Mouse (Mus musculus): Measurements from ENCODE around the gene Abhd12. TPM values are rescaled to one million over a fixed set of nuclear protein-coding genes. Genes with fewer than 3 reads are reported as not detected.
A peak's percentile ranks its signal among the peaks of the same experiment; 100 is the strongest.

The Abhd12 gene
- polyA plus RNA-seq, 1 experiment: 3.4 TPM

DNA sequence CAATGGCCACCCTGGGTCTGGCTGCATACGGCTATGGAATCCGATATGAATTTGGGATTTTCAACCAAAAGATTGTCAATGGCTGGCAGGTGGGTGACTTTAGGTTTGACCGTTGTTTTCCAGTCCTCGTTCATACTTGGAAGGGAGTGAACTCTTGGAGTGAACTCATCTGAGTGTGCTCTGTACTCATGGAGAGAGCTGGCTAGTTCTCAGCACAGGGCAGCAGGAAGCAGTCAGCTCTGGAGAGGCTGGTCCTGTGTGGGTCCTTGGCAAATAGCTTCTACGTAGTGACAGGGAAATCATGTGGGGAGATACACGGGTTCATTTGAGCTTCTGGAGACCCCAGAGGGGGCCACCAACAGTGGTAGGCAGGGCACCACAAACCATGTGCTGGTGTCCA, 95.7 kb downstream of the Abhd12 start:
- H3K27me3 ChIP-seq (ENCODE audit: control insufficient read depth): no peaks in the 10 kb centered on the region
- no peaks in the 10 kb centered on the region for H3K9me3 ChIP-seq (ENCODE audit: control insufficient read depth, low read length)
- H3K4me1 ChIP-seq (ENCODE audit: control insufficient read depth): peaks cover 11% of the 10 kb centered on the region
- no peak for TF ChIP-seq TAL1 (IDR thresholded peaks at IDR 0.05; ENCODE audit: low read length)
- no peak for TF ChIP-seq GATA1 (IDR thresholded peaks at IDR 0.05; ENCODE audit: low read length)
- H3K4me3 ChIP-seq (replicated peaks): no peak overlapping the region
- peaks cover 33% of the 10 kb centered on the region for H3K36me3 ChIP-seq (ENCODE audit: control insufficient read depth)

GRCm38 (mm10) chr2:150808381-150808780, 96.2 kb downstream of the Abhd12 start:
- Histone ChIP-seq H3K9me3 (ENCODE audit: control insufficient read depth, low read length) (no peaks in the 10 kb centered on the region), H3K4me3 (replicated peaks) (no peak overlapping the region), H3K36me3 (ENCODE audit: control insufficient read depth) (peaks cover 29% of the 10 kb centered on the region), H3K27me3 (ENCODE audit: control insufficient read depth) (no peaks in the 10 kb centered on the region), H3K4me1 (ENCODE audit: control insufficient read depth) (peaks cover 11% of the 10 kb centered on the region)
- TF ChIP-seq GATA1 (IDR thresholded peaks at IDR 0.05; ENCODE audit: low read length) (no peak), TAL1 (IDR thresholded peaks at IDR 0.05; ENCODE audit: low read length) (no peak)

DNA sequence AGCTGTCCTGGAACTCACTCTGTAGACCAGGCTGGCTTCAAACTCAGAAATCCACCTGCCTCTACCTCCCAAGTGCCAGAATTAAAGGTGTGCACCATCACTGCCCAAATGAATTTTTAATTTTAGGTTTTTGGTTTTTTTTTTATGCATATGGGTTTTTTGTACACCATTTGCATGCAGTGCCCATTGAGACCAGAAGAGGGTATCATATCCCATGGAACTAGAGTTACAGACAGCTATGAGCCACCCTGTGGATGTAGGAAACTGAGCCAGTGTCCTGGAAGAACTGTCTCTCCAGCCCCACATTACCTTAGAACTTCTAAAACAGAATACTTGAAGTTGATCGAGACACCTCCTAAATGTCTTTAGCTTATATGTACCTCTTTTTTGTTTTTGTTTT, 101.5 kb downstream of the Abhd12 start:
- Histone ChIP-seq H3K27me3 (ENCODE audit: control insufficient read depth) (no peaks in the 10 kb centered on the region), H3K36me3 (ENCODE audit: control insufficient read depth) (peaks cover 5% of the 10 kb centered on the region; the same call in 1 of the 2 replicates), H3K9me3 (ENCODE audit: control insufficient read depth, low read length) (no peaks in the 10 kb centered on the region), H3K4me3 (replicated peaks) (no peak overlapping the region), H3K4me1 (ENCODE audit: control insufficient read depth) (no peaks in the 10 kb centered on the region)
- no peak for TF ChIP-seq GATA1 (IDR thresholded peaks at IDR 0.05; ENCODE audit: low read length)
- no peak for TF ChIP-seq TAL1 (IDR thresholded peaks at IDR 0.05; ENCODE audit: low read length)

DNA sequence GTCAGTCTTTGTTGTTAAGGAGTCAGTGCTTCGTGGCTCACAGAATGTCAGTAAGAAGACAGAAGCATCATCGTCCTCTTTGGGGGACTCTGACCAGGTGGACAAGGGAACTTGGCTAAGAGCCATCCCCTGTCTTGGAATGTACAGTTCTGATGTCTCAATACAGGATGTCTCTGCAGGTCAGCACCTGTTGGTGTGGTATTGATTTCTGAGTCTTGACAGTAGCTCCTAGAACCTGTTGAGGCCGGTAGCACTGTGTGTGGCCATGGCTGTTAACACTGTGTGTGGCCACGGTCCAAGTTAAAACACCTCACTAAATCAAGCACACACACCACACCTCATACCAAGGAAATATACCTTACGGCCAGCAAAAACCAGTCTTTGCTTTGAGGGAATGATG, 103.9 kb downstream of the Abhd12 start:
- Histone ChIP-seq H3K9me3 (ENCODE audit: control insufficient read depth, low read length) (no peaks in the 10 kb centered on the region), H3K27me3 (ENCODE audit: control insufficient read depth) (no peaks in the 10 kb centered on the region), H3K4me3 (replicated peaks) (no peak overlapping the region), H3K36me3 (ENCODE audit: control insufficient read depth) (peaks cover 7% of the 10 kb centered on the region; the same call in 1 of the 2 replicates), H3K4me1 (ENCODE audit: control insufficient read depth) (no peaks in the 10 kb centered on the region)
- TF ChIP-seq TAL1 (IDR thresholded peaks at IDR 0.05; ENCODE audit: low read length) (no peak), GATA1 (IDR thresholded peaks at IDR 0.05; ENCODE audit: low read length) (no peak)

GRCm38 (mm10) chr2:150798084-150798483, 106.5 kb downstream of the Abhd12 start:
- TF ChIP-seq GATA1 (IDR thresholded peaks at IDR 0.05; ENCODE audit: low read length): no peak
- no peak for TF ChIP-seq TAL1 (IDR thresholded peaks at IDR 0.05; ENCODE audit: low read length)
- H3K9me3 ChIP-seq (ENCODE audit: control insufficient read depth, low read length): no peaks in the 10 kb centered on the region
- H3K27me3 ChIP-seq (ENCODE audit: control insufficient read depth): no peaks in the 10 kb centered on the region
- no peaks in the 10 kb centered on the region for H3K4me1 ChIP-seq (ENCODE audit: control insufficient read depth)
- no peak overlapping the region for H3K4me3 ChIP-seq (replicated peaks)
- H3K36me3 ChIP-seq (ENCODE audit: control insufficient read depth): peaks cover 4% of the 10 kb centered on the region; the same call in 1 of the 2 replicates

- no peak for TF ChIP-seq TAL1 (IDR thresholded peaks at IDR 0.05; ENCODE audit: low read length)
- TF ChIP-seq GATA1 (IDR thresholded peaks at IDR 0.05; ENCODE audit: low read length): no peak
- Histone ChIP-seq H3K4me3 (replicated peaks) (no peak overlapping the region), H3K9me3 (ENCODE audit: control insufficient read depth, low read length) (no peaks in the 10 kb centered on the region), H3K27me3 (ENCODE audit: control insufficient read depth) (peaks cover 3% of the 10 kb centered on the region; the same call in 1 of the 2 replicates), H3K4me1 (ENCODE audit: control insufficient read depth) (no peaks in the 10 kb centered on the region), H3K36me3 (ENCODE audit: control insufficient read depth) (peaks cover 2% of the 10 kb centered on the region; the same call in 1 of the 2 replicates)
Observed at GRCm38 (mm10) chr2:150793320-150793719, 111.2 kb downstream of the Abhd12 start.

- Histone ChIP-seq H3K9me3 (ENCODE audit: control insufficient read depth, low read length) (no peaks in the 10 kb centered on the region), H3K4me3 (replicated peaks) (no peak overlapping the region), H3K4me1 (ENCODE audit: control insufficient read depth) (peaks cover 22% of the 10 kb centered on the region), H3K36me3 (ENCODE audit: control insufficient read depth) (no peaks in the 10 kb centered on the region; the same call in 1 of the 2 replicates), H3K27me3 (ENCODE audit: control insufficient read depth) (peaks cover 20% of the 10 kb centered on the region)
- TF ChIP-seq GATA1 (IDR thresholded peaks at IDR 0.05; ENCODE audit: low read length): no peak
- no peak for TF ChIP-seq TAL1 (IDR thresholded peaks at IDR 0.05; ENCODE audit: low read length)
Observed at GRCm38 (mm10) chr2:150788768-150789550, 115.6 kb downstream of the Abhd12 start.

GRCm38 (mm10) chr2:150787234-150787771, 117.2 kb downstream of the Abhd12 start:
- no peak for TF ChIP-seq TAL1 (IDR thresholded peaks at IDR 0.05; ENCODE audit: low read length)
- no peak for TF ChIP-seq GATA1 (IDR thresholded peaks at IDR 0.05; ENCODE audit: low read length)
- Histone ChIP-seq H3K4me3 (replicated peaks) (peak overlapping the region; percentile 84), H3K4me1 (ENCODE audit: control insufficient read depth) (peaks cover 22% of the 10 kb centered on the region), H3K36me3 (ENCODE audit: control insufficient read depth) (no peaks in the 10 kb centered on the region), H3K9me3 (ENCODE audit: control insufficient read depth, low read length) (no peaks in the 10 kb centered on the region), H3K27me3 (ENCODE audit: control insufficient read depth) (peaks cover 20% of the 10 kb centered on the region)
